Mouse (Mus musculus) liver, embryonic 14.5 days (tissue): ENCODE measurements around the gene Zmpste24.

Source experiments
- CTCF ChIP-seq: IDR thresholded peaks from 2 replicates; pipeline ENCODE4 v1.5.1; 2016; ENCODE audit warnings: antibody characterized with exemption, low read depth, control low read depth
- EP300 ChIP-seq: IDR thresholded peaks from 2 replicates; pipeline ENCODE4 v1.6.1; 2016; ENCODE audit warnings: antibody characterized with exemption, low read depth

GRCm38 (mm10) chr4:121023464-121023863 lies 74.6 kb downstream of the Zmpste24 start:
- no peak for TF ChIP-seq CTCF
- no peak for TF ChIP-seq EP300
